Mouse (Mus musculus) kidney, embryonic 15.5 days (tissue): ENCODE results near the gene Apeh. TPM values are rescaled to one million over a fixed set of nuclear protein-coding genes. Genes with fewer than 3 reads are reported as not detected.

Source experiments
- ATAC-seq: fragments of 200-750 bp; cut with Nextera tagmentation; replicated peaks from 2 replicates; pipeline ENCODE4 v1.8.0; 2017; ENCODE audit warnings: moderate TSS enrichment; ENCODE audit not compliant: low FRiP score
- H3K27ac ChIP-seq: fragments of 300-500 bp; sonication (generic); 2 replicates; pipeline ENCODE4 v1.5.1; 2015; ENCODE audit warnings: mild to moderate bottlenecking, inconsistent platforms
- H3K27me3 ChIP-seq: fragments of 300-500 bp; sonication (generic); 2 replicates; pipeline ENCODE4 v1.6.1; 2015; ENCODE audit warnings: inconsistent platforms
- H3K36me3 ChIP-seq: fragments of 300-500 bp; sonication (generic); 2 replicates; pipeline ENCODE4 v1.6.1; 2015; ENCODE audit warnings: inconsistent platforms
- H3K4me1 ChIP-seq: fragments of 300-500 bp; sonication (generic); 2 replicates; pipeline ENCODE4 v1.6.1; 2015; ENCODE audit warnings: inconsistent platforms
- H3K4me2 ChIP-seq: fragments of 300-500 bp; sonication (generic); 2 replicates; pipeline ENCODE4 v1.6.1; 2015; ENCODE audit warnings: moderate library complexity, mild to moderate bottlenecking, inconsistent platforms
- H3K4me3 ChIP-seq: fragments of 300-500 bp; sonication (generic); replicated peaks from 2 replicates; pipeline ENCODE4 v1.5.1; 2015; ENCODE audit warnings: mild to moderate bottlenecking, inconsistent platforms
- H3K9ac ChIP-seq: fragments of 300-500 bp; sonication (generic); 2 replicates; pipeline ENCODE4 v1.6.1; 2015; ENCODE audit warnings: mild to moderate bottlenecking, inconsistent platforms
- H3K9me3 ChIP-seq: fragments of 300-500 bp; sonication (generic); replicated peaks from 2 replicates; pipeline ENCODE4 v1.6.1; 2016; ENCODE audit warnings: inconsistent platforms
- WGBS: fragments of 180-500 bp; shearing (Covaris S2); methylation state at CpG from one replicate; pipeline ENCODE4 v1.1.7; 2015; ENCODE audit warnings: mixed read lengths; 5-methylcytosine and 5-hydroxymethylcytosine counted together
- polyA plus RNA-seq: library from polyadenylated mRNA; unstranded; fragments of >200 nt; fragmentation: Nextera tagmentation; extraction: Ambion mirVana; gene quantifications from 2 replicates; pipeline ENCODE4 v1.2.1, GENCODE M21; 2015

Gene Apeh
- polyA plus RNA-seq, 1 experiment from 2014 or later: 76.6 TPM

DNA sequence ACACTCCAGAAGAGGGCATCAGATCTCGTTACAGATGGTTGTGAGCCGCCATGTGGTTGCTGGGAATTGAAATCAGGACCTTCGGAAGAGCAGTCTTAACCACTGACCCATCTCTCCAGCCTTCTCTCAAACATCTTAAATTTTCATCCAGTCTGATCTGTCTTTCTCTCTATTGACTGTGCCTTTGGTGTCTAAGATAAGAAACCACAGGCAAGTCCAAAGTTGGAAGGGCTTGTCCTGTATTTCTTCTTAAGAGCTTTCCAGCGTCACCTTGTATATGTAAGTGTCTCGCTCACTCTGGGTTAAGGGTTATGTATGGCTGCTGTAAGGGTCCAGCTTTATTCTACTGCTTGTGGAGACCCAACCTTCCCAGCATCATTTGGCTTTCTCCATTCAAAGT is 37.1 kb upstream of the Apeh start:
- H3K4me3 ChIP-seq: no peak overlapping the region
- no peak overlapping the region for H3K9ac ChIP-seq
- no peak for ATAC-seq
- H3K27me3 ChIP-seq: no peaks in the 10 kb centered on the region
- H3K9me3 ChIP-seq: no peaks in the 10 kb centered on the region
- peaks cover 2% of the 10 kb centered on the region; the same call in 1 of the 2 replicates for H3K4me1 ChIP-seq
- H3K4me2 ChIP-seq: no peak overlapping the region
- H3K27ac ChIP-seq: no peak overlapping the region
- WGBS: 87% methylated on average over 5 of the region's 5 CpGs
- H3K36me3 ChIP-seq: no peaks in the 10 kb centered on the region

DNA sequence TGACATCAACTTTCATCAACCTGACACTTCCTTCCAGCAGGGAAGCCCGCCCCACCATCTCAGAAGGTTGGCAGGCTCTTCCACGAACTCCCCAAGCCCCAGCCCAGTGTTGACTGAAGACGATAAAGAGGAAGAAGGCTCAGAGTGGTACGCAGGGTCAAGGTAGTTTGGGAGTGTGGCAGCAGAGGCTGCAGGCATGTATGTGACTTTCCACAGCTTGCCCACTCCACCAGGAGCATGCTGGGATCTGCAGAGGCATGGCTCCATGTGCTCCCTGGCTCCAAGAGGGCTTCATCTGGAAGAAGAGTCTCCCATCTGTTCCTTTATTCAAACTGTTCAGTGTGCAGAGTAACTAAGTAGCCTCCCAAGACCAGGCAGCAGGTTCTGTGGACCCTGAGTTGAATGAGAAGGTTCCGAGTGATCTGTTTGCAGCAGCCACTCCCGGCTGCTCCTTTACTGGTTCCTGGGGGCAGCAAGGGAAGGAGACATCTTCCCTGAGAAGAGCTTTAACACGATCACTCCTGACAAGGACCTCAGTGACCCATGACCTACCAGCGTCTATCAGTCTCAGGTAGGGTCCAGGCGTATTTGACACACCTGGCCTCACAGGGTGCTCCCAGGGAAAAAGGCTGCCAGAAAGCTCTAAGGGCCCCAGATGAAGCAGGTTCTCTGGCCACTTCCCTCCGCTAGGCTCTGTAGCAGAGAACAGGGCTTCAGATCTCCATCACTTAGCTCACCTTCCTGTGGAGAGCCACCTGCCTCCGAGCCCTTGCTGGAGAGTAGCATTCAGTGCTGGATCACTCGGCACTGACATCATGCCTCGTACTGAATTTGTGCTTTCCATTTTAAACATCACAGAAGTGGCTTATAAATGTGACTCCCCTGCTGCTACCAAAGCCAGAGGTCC is 34.9 kb upstream of the Apeh start:
- H3K4me2 ChIP-seq: no peak overlapping the region
- H3K4me1 ChIP-seq: peaks cover 8% of the 10 kb centered on the region; the same call in 1 of the 2 replicates
- no peak overlapping the region for H3K9ac ChIP-seq
- no peaks in the 10 kb centered on the region for H3K27me3 ChIP-seq
- H3K9me3 ChIP-seq: no peaks in the 10 kb centered on the region
- H3K4me3 ChIP-seq: no peak overlapping the region
- ATAC-seq: no peak
- H3K36me3 ChIP-seq: no peaks in the 10 kb centered on the region
- WGBS: 76% methylated on average over 13 of the region's 13 CpGs
- no peak overlapping the region for H3K27ac ChIP-seq

GRCm38 (mm10) chr9:108128248-108128647 is 33.8 kb upstream of the Apeh start:
- no peaks in the 10 kb centered on the region for H3K36me3 ChIP-seq
- no peak overlapping the region for H3K4me2 ChIP-seq
- H3K27ac ChIP-seq: no peak overlapping the region
- 81% methylated on average over 11 of the region's 11 CpGs for WGBS
- no peak overlapping the region for H3K9ac ChIP-seq
- H3K4me1 ChIP-seq: peaks cover 8% of the 10 kb centered on the region; the same call in 1 of the 2 replicates
- no peak for ATAC-seq
- H3K4me3 ChIP-seq: no peak overlapping the region
- H3K27me3 ChIP-seq: no peaks in the 10 kb centered on the region
- H3K9me3 ChIP-seq: no peaks in the 10 kb centered on the region

GRCm38 (mm10) chr9:108126436-108127180 is 32.2 kb upstream of the Apeh start:
- WGBS: 51% methylated on average over 17 of the region's 17 CpGs
- ATAC-seq: no peak

DNA sequence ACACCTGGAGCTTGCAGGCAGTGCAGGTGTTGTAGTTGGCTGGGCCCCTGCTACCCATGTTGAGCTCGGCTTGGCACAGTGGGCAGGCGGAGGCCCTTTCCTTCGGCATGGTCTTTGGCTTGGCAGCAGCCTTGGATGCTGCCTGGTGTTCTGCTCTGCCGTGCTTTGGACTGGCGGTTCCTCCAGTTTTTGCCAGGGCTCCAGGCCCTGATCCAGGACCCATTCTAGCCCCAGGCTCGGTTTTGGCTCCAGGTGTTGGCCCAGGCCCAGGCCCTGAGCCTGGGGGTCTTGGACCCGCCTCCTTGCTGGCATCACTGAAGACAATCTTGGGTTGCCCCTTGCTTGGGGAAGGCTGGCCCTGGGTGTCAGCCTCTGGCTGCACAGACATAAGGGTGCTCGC is 31.3 kb upstream of the Apeh start:
- H3K36me3 ChIP-seq: no peaks in the 10 kb centered on the region
- no peak overlapping the region for H3K9ac ChIP-seq
- H3K9me3 ChIP-seq: no peaks in the 10 kb centered on the region
- H3K4me1 ChIP-seq: peaks cover 8% of the 10 kb centered on the region; the same call in 1 of the 2 replicates
- H3K4me3 ChIP-seq: no peak overlapping the region
- H3K27me3 ChIP-seq: no peaks in the 10 kb centered on the region
- H3K27ac ChIP-seq: no peak overlapping the region
- ATAC-seq: no peak
- no peak overlapping the region for H3K4me2 ChIP-seq
- 90% methylated on average over 8 of the region's 8 CpGs for WGBS

More at GRCm38 (mm10) chr9:108126436-108127180, 32.2 kb upstream of the Apeh start:
- no peak overlapping the region for H3K4me2 ChIP-seq
- no peaks in the 10 kb centered on the region for H3K9me3 ChIP-seq
- no peak overlapping the region for H3K27ac ChIP-seq
- no peaks in the 10 kb centered on the region for H3K36me3 ChIP-seq
- H3K27me3 ChIP-seq: no peaks in the 10 kb centered on the region
- H3K9ac ChIP-seq: no peak overlapping the region
- H3K4me1 ChIP-seq: peaks cover 8% of the 10 kb centered on the region; the same call in 1 of the 2 replicates
- no peak overlapping the region for H3K4me3 ChIP-seq

DNA sequence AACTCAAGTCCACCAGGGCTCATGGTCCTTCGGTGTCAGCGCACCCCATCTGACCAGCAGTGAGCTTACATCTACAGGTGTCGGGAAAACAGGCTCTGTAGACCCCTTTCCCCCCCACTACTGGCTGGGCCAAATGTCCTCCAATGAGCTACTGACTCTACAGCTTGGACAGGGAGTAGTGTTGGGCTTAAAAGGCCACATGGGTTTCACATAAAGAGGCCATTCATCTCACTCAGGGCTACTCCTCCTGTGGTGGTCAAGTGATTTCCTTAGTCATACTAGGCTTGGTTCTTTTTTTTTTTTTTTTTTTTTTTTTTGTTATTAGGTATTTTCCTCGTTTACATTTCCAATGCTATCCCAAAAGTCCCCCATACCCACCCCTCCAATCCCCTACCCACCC is 29.5 kb upstream of the Apeh start:
- ATAC-seq: no peak

DNA sequence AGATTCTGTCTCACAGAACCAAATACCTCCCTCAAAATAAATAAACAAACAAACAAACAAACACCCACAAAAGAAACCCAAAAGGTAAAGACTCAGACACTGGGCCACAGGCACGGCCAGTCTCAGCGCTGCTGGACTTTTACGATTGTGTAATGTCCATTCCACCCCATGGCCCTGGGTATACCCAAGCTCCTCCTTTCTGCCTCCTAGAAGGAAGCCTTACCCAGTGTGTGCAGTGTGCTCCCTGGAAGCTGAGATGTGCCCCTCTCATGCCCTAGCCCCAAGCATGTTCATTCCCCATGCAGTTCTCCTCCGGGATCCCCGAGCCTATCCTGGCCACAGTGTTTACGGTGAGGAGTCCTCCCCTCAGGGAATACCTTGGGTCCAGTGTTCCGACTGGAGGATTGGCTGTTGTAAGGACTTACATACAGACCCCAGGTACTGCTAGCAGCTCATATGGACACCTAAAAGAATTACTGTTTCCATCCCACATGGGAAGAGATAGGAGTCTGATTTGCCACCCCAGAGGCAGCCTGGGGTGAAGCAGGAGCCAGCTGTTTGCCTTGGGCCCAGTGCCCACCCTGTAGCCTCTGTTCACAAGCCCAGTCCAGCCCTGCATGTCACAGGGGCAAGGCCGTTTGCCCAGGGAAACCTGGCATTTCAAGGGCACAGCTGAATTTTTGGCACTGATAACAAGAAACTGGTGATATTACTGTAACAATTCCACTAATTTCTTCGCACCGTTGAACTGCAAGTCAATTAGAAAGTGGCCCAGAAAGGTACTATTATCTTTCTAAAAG is 27.0 kb upstream of the Apeh start:
- no peak for ATAC-seq
- H3K9me3 ChIP-seq: no peaks in the 10 kb centered on the region
- no peaks in the 10 kb centered on the region for H3K36me3 ChIP-seq
- H3K4me1 ChIP-seq: peaks cover 18% of the 10 kb centered on the region
- no peak overlapping the region for H3K4me3 ChIP-seq
- WGBS: 87% methylated on average over 10 of the region's 10 CpGs
- no peak overlapping the region for H3K27ac ChIP-seq
- no peaks in the 10 kb centered on the region for H3K27me3 ChIP-seq
- no peak overlapping the region for H3K4me2 ChIP-seq
- no peak overlapping the region for H3K9ac ChIP-seq

More for the DNA sequence above, 29.5 kb upstream of the Apeh start:
- no peaks in the 10 kb centered on the region for H3K27me3 ChIP-seq
- WGBS: 77% methylated on average over 4 of the region's 4 CpGs
- H3K4me3 ChIP-seq: no peak overlapping the region
- H3K4me1 ChIP-seq: peaks cover 21% of the 10 kb centered on the region
- H3K27ac ChIP-seq: no peak overlapping the region
- no peaks in the 10 kb centered on the region for H3K36me3 ChIP-seq
- no peak overlapping the region for H3K4me2 ChIP-seq
- no peaks in the 10 kb centered on the region for H3K9me3 ChIP-seq
- H3K9ac ChIP-seq: no peak overlapping the region

- ATAC-seq: peak; percentile 13; the same call in 1 of the 2 replicates
- H3K27ac ChIP-seq: no peak overlapping the region
Observed at GRCm38 (mm10) chr9:108120671-108121070, 26.3 kb upstream of the Apeh start.

GRCm38 (mm10) chr9:108119891-108120411 is 25.5 kb upstream of the Apeh start:
- H3K36me3 ChIP-seq: no peaks in the 10 kb centered on the region
- H3K27ac ChIP-seq: peak overlapping the region; percentile 41; the same call in 1 of the 2 replicates
- H3K4me1 ChIP-seq: peaks cover 18% of the 10 kb centered on the region
- H3K9me3 ChIP-seq: no peaks in the 10 kb centered on the region
- H3K4me3 ChIP-seq: no peak overlapping the region
- H3K4me2 ChIP-seq: no peak overlapping the region
- 0 out of 2 replicates have a peak, but pooled peaks cover 4% of the 10 kb centered on the region for H3K27me3 ChIP-seq
- WGBS: 47% methylated on average over 8 of the region's 11 CpGs
- ATAC-seq: peak; percentile 83
- no peak overlapping the region for H3K9ac ChIP-seq

More at GRCm38 (mm10) chr9:108120671-108121070, 26.3 kb upstream of the Apeh start:
- Histone ChIP-seq H3K9me3 (no peaks in the 10 kb centered on the region), H3K4me1 (peaks cover 14% of the 10 kb centered on the region), H3K9ac (no peak overlapping the region), H3K4me3 (no peak overlapping the region), H3K36me3 (no peaks in the 10 kb centered on the region), H3K4me2 (no peak overlapping the region), H3K27me3 (no peaks in the 10 kb centered on the region)
- WGBS: 89% methylated on average over 8 of the region's 8 CpGs

GRCm38 (mm10) chr9:108117143-108117542 is 22.7 kb upstream of the Apeh start:
- Histone ChIP-seq H3K4me3 (no peak overlapping the region), H3K9me3 (no peaks in the 10 kb centered on the region), H3K9ac (no peak overlapping the region), H3K4me1 (peaks cover 19% of the 10 kb centered on the region), H3K36me3 (no peaks in the 10 kb centered on the region), H3K27ac (no peak overlapping the region), H3K4me2 (no peak overlapping the region), H3K27me3 (0 out of 2 replicates have a peak, but pooled peaks cover 8% of the 10 kb centered on the region)
- ATAC-seq: no peak
- WGBS: 54% methylated on average over 4 of the region's 4 CpGs

- Histone ChIP-seq H3K27ac (no peak overlapping the region), H3K4me3 (no peak overlapping the region), H3K9ac (no peak overlapping the region), H3K27me3 (peaks cover 8% of the 10 kb centered on the region; the same call in 1 of the 2 replicates), H3K4me1 (peaks cover 28% of the 10 kb centered on the region), H3K4me2 (no peak overlapping the region), H3K9me3 (no peaks in the 10 kb centered on the region), H3K36me3 (no peaks in the 10 kb centered on the region)
- 70% methylated on average over 43 of the region's 43 CpGs for WGBS
- no peak for ATAC-seq
Observed at GRCm38 (mm10) chr9:108115290-108116077, 21.1 kb upstream of the Apeh start.
